Mouse (Mus musculus): ENCODE data around the gene Lrmda. TPM values are rescaled to one million over a fixed set of nuclear protein-coding genes. Genes with fewer than 3 reads are reported as not detected.

Lrmda gene
- polyA plus RNA-seq, 1 experiment from 2014 or later, result 0.95 TPM

DNA sequence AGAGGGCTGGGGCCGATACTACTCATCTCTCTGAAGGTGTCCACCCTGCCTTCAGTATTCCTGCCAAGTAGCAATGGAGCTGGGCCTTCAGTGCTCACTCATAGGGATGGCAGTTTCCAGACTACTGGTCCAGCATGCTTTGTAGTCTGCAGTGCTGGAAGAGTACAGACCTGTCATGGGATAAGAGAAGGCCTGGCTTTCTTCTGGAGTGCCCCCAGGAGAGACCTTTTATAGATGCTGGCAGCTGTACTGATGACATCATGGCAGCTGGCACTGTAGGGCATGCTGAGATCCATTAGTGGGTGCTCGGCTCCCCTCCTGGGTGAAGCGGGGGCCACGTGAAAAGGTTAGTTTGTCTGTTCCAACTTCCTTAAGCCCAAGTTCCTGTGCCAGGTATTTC is 348.1 kb downstream of the Lrmda start:
- H3K4me3 ChIP-seq (ENCODE audit: control insufficient read depth in 1 of 2, insufficient read depth in 1 of 2, low read depth in 1 of 2, low read length in 2 of 2), result no peak overlapping the region
- no peak overlapping the region for H3K27ac ChIP-seq (replicated peaks in 1 of 2; ENCODE audit: control insufficient read depth in 1 of 2, insufficient read depth in 1 of 2, low read depth in 2 of 2, low read length in 2 of 2)
- peaks cover 0 to 2% of the 10 kb centered on the region in 2 experiments; a peak in 2 of 4 replicates for H3K4me1 ChIP-seq (ENCODE audit: control insufficient read depth in 2 of 2, insufficient read depth in 2 of 2, low read length in 2 of 2)
- no peak for ATAC-seq (ENCODE audit: insufficient number of reproducible peaks, insufficient read depth, low FRiP score, low read depth)
- 70% methylated on average over 4 of the region's 4 CpGs for WGBS
- no peaks in the 10 kb centered on the region for H3K9me3 ChIP-seq (ENCODE audit: control insufficient read depth, low read length)
- no peak overlapping the region for H3K4me2 ChIP-seq (ENCODE audit: low read length)
- no peak overlapping the region for H3K9ac ChIP-seq (ENCODE audit: low read length)
- no peaks in the 10 kb centered on the region for H3K27me3 ChIP-seq (ENCODE audit: control insufficient read depth, insufficient read depth, low read length)
- no peaks in the 10 kb centered on the region for H3K36me3 ChIP-seq (ENCODE audit: control insufficient read depth, insufficient read depth, low read length)

DNA sequence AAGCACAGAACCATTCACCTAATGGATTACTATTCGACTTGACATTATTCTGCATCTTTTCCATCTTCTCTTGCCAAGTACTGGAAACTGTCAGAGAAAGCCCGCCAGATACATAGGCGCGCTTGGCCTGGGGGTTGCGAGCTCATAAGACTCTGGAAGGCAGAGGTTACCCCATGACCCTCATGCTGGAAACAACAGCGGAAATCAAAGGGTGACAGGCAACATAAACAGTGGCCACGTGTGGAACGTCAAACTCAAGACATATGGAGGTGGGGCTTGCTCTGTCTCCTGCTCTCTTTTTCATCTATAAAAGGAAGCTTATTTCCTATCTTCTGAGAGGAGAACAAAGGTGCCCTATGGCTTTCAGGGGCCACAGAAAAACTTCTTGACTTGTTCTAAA is 351.6 kb downstream of the Lrmda start:
- 50% methylated on average over 8 of the region's 8 CpGs for WGBS
- Histone ChIP-seq H3K4me1 (ENCODE audit: control insufficient read depth in 2 of 2, insufficient read depth in 2 of 2, low read length in 2 of 2) (peaks cover 0 to 2% of the 10 kb centered on the region in 2 experiments; a peak in 2 of 4 replicates), H3K9ac (ENCODE audit: low read length) (no peak overlapping the region), H3K36me3 (ENCODE audit: control insufficient read depth, insufficient read depth, low read length) (no peaks in the 10 kb centered on the region), H3K27me3 (ENCODE audit: control insufficient read depth, insufficient read depth, low read length) (no peaks in the 10 kb centered on the region), H3K4me3 (ENCODE audit: control insufficient read depth in 1 of 2, insufficient read depth in 1 of 2, low read depth in 1 of 2, low read length in 2 of 2) (no peak overlapping the region), H3K4me2 (ENCODE audit: low read length) (no peak overlapping the region), H3K9me3 (ENCODE audit: control insufficient read depth, low read length) (no peaks in the 10 kb centered on the region), H3K27ac (replicated peaks in 1 of 2; ENCODE audit: control insufficient read depth in 1 of 2, insufficient read depth in 1 of 2, low read depth in 2 of 2, low read length in 2 of 2) (no peak overlapping the region)
- no peak for ATAC-seq (ENCODE audit: insufficient number of reproducible peaks, insufficient read depth, low FRiP score, low read depth)

DNA sequence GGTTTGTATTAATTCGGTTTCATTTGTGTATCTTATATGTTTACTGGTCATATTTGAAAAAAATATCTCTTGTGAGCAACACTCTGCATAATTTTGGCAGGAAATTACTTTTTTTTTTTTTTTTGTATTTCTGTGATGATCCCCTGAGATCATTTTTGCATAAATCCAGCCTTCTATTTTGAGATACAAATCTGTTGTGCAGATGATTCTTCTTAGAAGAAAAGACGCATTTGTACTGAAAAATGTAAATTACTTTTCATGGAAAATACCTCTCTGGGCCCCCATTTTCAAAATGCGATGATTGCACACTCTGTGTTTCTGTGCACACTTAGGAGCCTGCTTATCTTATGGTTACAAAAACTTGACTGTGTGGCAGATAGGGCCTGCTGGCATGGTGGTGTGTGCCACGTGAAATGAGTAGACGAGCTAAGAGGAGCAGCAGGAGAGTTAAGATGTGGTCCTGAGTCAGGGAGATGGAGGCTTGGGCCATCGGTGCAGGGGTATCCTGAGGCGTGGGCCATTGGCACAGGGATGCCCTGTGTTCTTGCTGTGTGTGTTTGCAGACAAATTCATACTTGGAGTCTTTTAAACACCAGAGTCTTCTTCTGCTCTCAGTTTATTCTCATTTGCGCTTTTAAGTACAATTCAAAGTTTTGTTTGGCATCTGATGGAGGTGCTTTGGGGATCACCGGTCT is 353.3 kb downstream of the Lrmda start:
- no peaks in the 10 kb centered on the region for H3K27me3 ChIP-seq (ENCODE audit: control insufficient read depth, insufficient read depth, low read length)
- no peak overlapping the region for H3K4me2 ChIP-seq (ENCODE audit: low read length)
- H3K4me3 ChIP-seq (ENCODE audit: control insufficient read depth in 1 of 2, insufficient read depth in 1 of 2, low read depth in 1 of 2, low read length in 2 of 2), result no peak overlapping the region
- H3K4me1 ChIP-seq (ENCODE audit: control insufficient read depth in 2 of 2, insufficient read depth in 2 of 2, low read length in 2 of 2), result peaks cover 0 to 2% of the 10 kb centered on the region in 2 experiments; a peak in 2 of 4 replicates
- H3K9me3 ChIP-seq (ENCODE audit: control insufficient read depth, low read length), result no peaks in the 10 kb centered on the region
- no peaks in the 10 kb centered on the region for H3K36me3 ChIP-seq (ENCODE audit: control insufficient read depth, insufficient read depth, low read length)
- no peak overlapping the region for H3K27ac ChIP-seq (replicated peaks in 1 of 2; ENCODE audit: control insufficient read depth in 1 of 2, insufficient read depth in 1 of 2, low read depth in 2 of 2, low read length in 2 of 2)
- WGBS, result 79% methylated on average over 9 of the region's 9 CpGs
- H3K9ac ChIP-seq (ENCODE audit: low read length), result no peak overlapping the region
- ATAC-seq (ENCODE audit: insufficient number of reproducible peaks, insufficient read depth, low FRiP score, low read depth), result no peak

- ATAC-seq (ENCODE audit: insufficient number of reproducible peaks, insufficient read depth, low FRiP score, low read depth), result no peak
- Histone ChIP-seq H3K27me3 (ENCODE audit: control insufficient read depth, insufficient read depth, low read length) (no peaks in the 10 kb centered on the region), H3K9ac (ENCODE audit: low read length) (no peak overlapping the region), H3K4me2 (ENCODE audit: low read length) (no peak overlapping the region), H3K4me1 (ENCODE audit: control insufficient read depth in 2 of 2, insufficient read depth in 2 of 2, low read length in 2 of 2) (peaks cover 0 to 2% of the 10 kb centered on the region in 2 experiments; a peak in 2 of 4 replicates), H3K36me3 (ENCODE audit: control insufficient read depth, insufficient read depth, low read length) (no peaks in the 10 kb centered on the region), H3K27ac (replicated peaks in 1 of 2; ENCODE audit: control insufficient read depth in 1 of 2, insufficient read depth in 1 of 2, low read depth in 2 of 2, low read length in 2 of 2) (no peak overlapping the region), H3K9me3 (ENCODE audit: control insufficient read depth, low read length) (no peaks in the 10 kb centered on the region), H3K4me3 (ENCODE audit: control insufficient read depth in 1 of 2, insufficient read depth in 1 of 2, low read depth in 1 of 2, low read length in 2 of 2) (no peak overlapping the region)
- 73% methylated on average over 3 of the region's 3 CpGs for WGBS
Observed at GRCm38 (mm10) chr14:22373361-22373745, 353.8 kb downstream of the Lrmda start.

GRCm38 (mm10) chr14:22377148-22377547 is 357.6 kb downstream of the Lrmda start:
- Histone ChIP-seq H3K36me3 (ENCODE audit: control insufficient read depth, insufficient read depth, low read length) (no peaks in the 10 kb centered on the region), H3K4me2 (ENCODE audit: low read length) (no peak overlapping the region), H3K4me3 (ENCODE audit: control insufficient read depth in 1 of 2, insufficient read depth in 1 of 2, low read depth in 1 of 2, low read length in 2 of 2) (no peak overlapping the region), H3K9ac (ENCODE audit: low read length) (no peak overlapping the region), H3K27me3 (ENCODE audit: control insufficient read depth, insufficient read depth, low read length) (no peaks in the 10 kb centered on the region), H3K9me3 (ENCODE audit: control insufficient read depth, low read length) (no peaks in the 10 kb centered on the region), H3K4me1 (ENCODE audit: control insufficient read depth in 2 of 2, insufficient read depth in 2 of 2, low read length in 2 of 2) (no peaks in the 10 kb centered on the region), H3K27ac (replicated peaks in 1 of 2; ENCODE audit: control insufficient read depth in 1 of 2, insufficient read depth in 1 of 2, low read depth in 2 of 2, low read length in 2 of 2) (no peak overlapping the region)
- WGBS, result 74% methylated on average over 1 of the region's 1 CpGs
- no peak for ATAC-seq (ENCODE audit: insufficient number of reproducible peaks, insufficient read depth, low FRiP score, low read depth)

GRCm38 (mm10) chr14:22382101-22382500 is 362.6 kb downstream of the Lrmda start:
- Histone ChIP-seq H3K9me3 (ENCODE audit: control insufficient read depth, low read length) (no peaks in the 10 kb centered on the region), H3K27ac (replicated peaks in 1 of 2; ENCODE audit: control insufficient read depth in 1 of 2, insufficient read depth in 1 of 2, low read depth in 2 of 2, low read length in 2 of 2) (no peak overlapping the region), H3K4me3 (ENCODE audit: control insufficient read depth in 1 of 2, insufficient read depth in 1 of 2, low read depth in 1 of 2, low read length in 2 of 2) (no peak overlapping the region), H3K36me3 (ENCODE audit: control insufficient read depth, insufficient read depth, low read length) (no peaks in the 10 kb centered on the region), H3K9ac (ENCODE audit: low read length) (no peak overlapping the region), H3K27me3 (ENCODE audit: control insufficient read depth, insufficient read depth, low read length) (no peaks in the 10 kb centered on the region), H3K4me2 (ENCODE audit: low read length) (no peak overlapping the region), H3K4me1 (ENCODE audit: control insufficient read depth in 2 of 2, insufficient read depth in 2 of 2, low read length in 2 of 2) (no peaks in the 10 kb centered on the region)
- WGBS, result 72% methylated on average over 4 of the region's 4 CpGs
- no peak for ATAC-seq (ENCODE audit: insufficient number of reproducible peaks, insufficient read depth, low FRiP score, low read depth)

- no peaks in the 10 kb centered on the region for H3K4me1 ChIP-seq (ENCODE audit: control insufficient read depth in 2 of 2, insufficient read depth in 2 of 2, low read length in 2 of 2)
- H3K27me3 ChIP-seq (ENCODE audit: control insufficient read depth, insufficient read depth, low read length), result no peaks in the 10 kb centered on the region
- ATAC-seq (ENCODE audit: insufficient number of reproducible peaks, insufficient read depth, low FRiP score, low read depth), result no peak
- no peak overlapping the region for H3K27ac ChIP-seq (replicated peaks in 1 of 2; ENCODE audit: control insufficient read depth in 1 of 2, insufficient read depth in 1 of 2, low read depth in 2 of 2, low read length in 2 of 2)
- H3K36me3 ChIP-seq (ENCODE audit: control insufficient read depth, insufficient read depth, low read length), result no peaks in the 10 kb centered on the region
- no peaks in the 10 kb centered on the region for H3K9me3 ChIP-seq (ENCODE audit: control insufficient read depth, low read length)
- WGBS, result 86% methylated on average over 10 of the region's 10 CpGs
- no peak overlapping the region for H3K4me3 ChIP-seq (ENCODE audit: control insufficient read depth in 1 of 2, insufficient read depth in 1 of 2, low read depth in 1 of 2, low read length in 2 of 2)
- no peak overlapping the region for H3K4me2 ChIP-seq (ENCODE audit: low read length)
- no peak overlapping the region for H3K9ac ChIP-seq (ENCODE audit: low read length)
Observed at GRCm38 (mm10) chr14:22393616-22394015, 374.1 kb downstream of the Lrmda start.

DNA sequence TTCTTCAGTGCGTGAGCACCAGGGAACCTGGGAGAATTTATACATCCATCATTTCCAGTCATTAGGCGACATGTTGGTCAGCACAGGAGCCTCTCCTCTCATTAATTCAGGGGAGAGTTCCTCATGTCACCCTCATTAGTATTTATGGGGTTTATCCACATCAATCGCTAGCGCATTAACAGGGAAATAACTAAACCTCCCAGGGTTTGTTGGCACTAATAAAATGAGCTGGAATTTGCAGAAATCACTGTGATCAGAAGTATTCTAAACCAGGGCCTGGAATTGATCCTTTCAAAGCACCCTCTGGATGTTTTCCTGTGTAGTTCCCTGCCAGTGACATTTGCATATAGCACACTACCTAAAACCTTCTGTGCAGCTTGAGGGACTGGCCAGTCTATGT is 382.9 kb downstream of the Lrmda start:
- ATAC-seq (ENCODE audit: insufficient number of reproducible peaks, insufficient read depth, low FRiP score, low read depth), result no peak
- Histone ChIP-seq H3K4me3 (ENCODE audit: control insufficient read depth in 1 of 2, insufficient read depth in 1 of 2, low read depth in 1 of 2, low read length in 2 of 2) (no peak overlapping the region), H3K27ac (replicated peaks in 1 of 2; ENCODE audit: control insufficient read depth in 1 of 2, insufficient read depth in 1 of 2, low read depth in 2 of 2, low read length in 2 of 2) (no peak overlapping the region), H3K4me1 (ENCODE audit: control insufficient read depth in 2 of 2, insufficient read depth in 2 of 2, low read length in 2 of 2) (peaks cover 2 to 3% of the 10 kb centered on the region in 2 experiments; a peak in 1 of 4 replicates), H3K9ac (ENCODE audit: low read length) (no peak overlapping the region), H3K9me3 (ENCODE audit: control insufficient read depth, low read length) (no peaks in the 10 kb centered on the region), H3K36me3 (ENCODE audit: control insufficient read depth, insufficient read depth, low read length) (no peaks in the 10 kb centered on the region), H3K27me3 (ENCODE audit: control insufficient read depth, insufficient read depth, low read length) (no peaks in the 10 kb centered on the region), H3K4me2 (ENCODE audit: low read length) (no peak overlapping the region)
- 81% methylated on average over 4 of the region's 4 CpGs for WGBS

Measured in heart, embryonic 14.5 days (tissue).